Mouse (Mus musculus) forebrain, embryonic 11.5 days (tissue): ENCODE measurements around the gene Setd1b. TPM values are rescaled to one million over a fixed set of nuclear protein-coding genes. Genes with fewer than 3 reads are reported as not detected.

Experiments used
- ATAC-seq: fragments of 200-750 bp; cut with Nextera tagmentation; replicated peaks from 2 replicates; pipeline ENCODE4 v1.8.0; 2017; ENCODE audit warnings: moderate TSS enrichment; ENCODE audit not compliant: low FRiP score
- DNase-seq: peaks from one replicate; pipeline ENCODE4 v3.0.0-alpha.2; 2017; ENCODE audit warnings: low spot score
- H3K27ac ChIP-seq: fragments of 300-500 bp; sonication (generic); 2 replicates; pipeline ENCODE4 v1.5.1; 2014; ENCODE audit warnings: low read depth, low read length
- H3K27me3 ChIP-seq: fragments of 300-500 bp; sonication (generic); 2 replicates; pipeline ENCODE4 v1.6.1; 2014; ENCODE audit warnings: mild to moderate bottlenecking, low read length, mixed read lengths; ENCODE audit not compliant: control insufficient read depth, insufficient read depth
- H3K36me3 ChIP-seq: fragments of 300-500 bp; sonication (generic); 2 replicates; pipeline ENCODE4 v1.6.1; 2014; ENCODE audit warnings: mild to moderate bottlenecking, low read length, moderate library complexity, mixed read lengths; ENCODE audit not compliant: control insufficient read depth, insufficient read depth
- H3K4me1 ChIP-seq: fragments of 300-500 bp; sonication (generic); replicated peaks from 2 replicates; pipeline ENCODE4 v1.6.1; 2014; ENCODE audit warnings: low read length, mixed read lengths; ENCODE audit not compliant: control insufficient read depth, insufficient read depth
- H3K4me2 ChIP-seq: fragments of 300-500 bp; sonication (generic); 2 replicates; pipeline ENCODE4 v1.6.1; 2014; ENCODE audit warnings: low read depth, mild to moderate bottlenecking, low read length, moderate library complexity, mixed read lengths; ENCODE audit not compliant: severe bottlenecking
- H3K4me3 ChIP-seq: fragments of 300-500 bp; sonication (generic); 2 replicates; pipeline ENCODE4 v1.5.1; 2014; ENCODE audit warnings: low read depth, low read length
- H3K9ac ChIP-seq: fragments of 300-500 bp; sonication (generic); 2 replicates; pipeline ENCODE4 v1.6.1; 2014; ENCODE audit warnings: low read length
- H3K9me3 ChIP-seq: fragments of 300-500 bp; sonication (generic); 2 replicates; pipeline ENCODE4 v1.6.1; 2016; ENCODE audit warnings: low read length, mixed read lengths; ENCODE audit not compliant: control insufficient read depth
- WGBS: fragments of 180-500 bp; shearing (Covaris S2); extraction: QIAGEN DNeasy Blood & Tissue Kit; methylation state at CpG from one replicate; pipeline ENCODE4 v1.1.7; 2014; 5-methylcytosine and 5-hydroxymethylcytosine counted together
- polyA plus RNA-seq: library from polyadenylated mRNA; unstranded; fragments of >200 nt; fragmentation: Nextera tagmentation; extraction: Ambion mirVana; gene quantifications from 2 replicates; pipeline ENCODE4 v1.2.1, GENCODE M21; 2014

Setd1b gene
- polyA plus RNA-seq, 1 experiment from 2014 or later: 13.9 TPM

GRCm38 (mm10) chr5:123136361-123137043, 5.5 kb upstream of the Setd1b start:
- peak overlapping the region; percentile 100 for H3K4me2 ChIP-seq
- no peaks in the 10 kb centered on the region for H3K36me3 ChIP-seq
- peak; percentile 88 for DNase-seq
- H3K9ac ChIP-seq: peak overlapping the region; percentile 100
- H3K27ac ChIP-seq: peak overlapping the region; percentile 100
- ATAC-seq: no peak
- peak overlapping the region; percentile 93 for H3K4me3 ChIP-seq
- no peaks in the 10 kb centered on the region for H3K9me3 ChIP-seq
- H3K4me1 ChIP-seq: peaks cover 57% of the 10 kb centered on the region
- H3K27me3 ChIP-seq: no peaks in the 10 kb centered on the region
- WGBS: under 1% methylated on average over 13 of the region's 13 CpGs

- Histone ChIP-seq H3K9ac (peak overlapping the region; percentile 100), H3K36me3 (no peaks in the 10 kb centered on the region), H3K27ac (peak overlapping the region; percentile 100), H3K4me3 (peak overlapping the region; percentile 93), H3K27me3 (no peaks in the 10 kb centered on the region), H3K4me1 (peaks cover 52% of the 10 kb centered on the region), H3K4me2 (peak overlapping the region; percentile 100), H3K9me3 (no peaks in the 10 kb centered on the region)
- ATAC-seq: no peak
- DNase-seq: peak; percentile 90
- WGBS: 1% methylated on average over 20 of the region's 20 CpGs
Measured at GRCm38 (mm10) chr5:123137044-123137909, 4.7 kb upstream of the Setd1b start.

GRCm38 (mm10) chr5:123137910-123138229, 4.1 kb upstream of the Setd1b start:
- Histone ChIP-seq H3K4me3 (peak overlapping the region; percentile 93), H3K4me1 (peaks cover 49% of the 10 kb centered on the region), H3K9ac (peak overlapping the region; percentile 100), H3K36me3 (no peaks in the 10 kb centered on the region), H3K9me3 (no peaks in the 10 kb centered on the region), H3K27ac (peak overlapping the region; percentile 100), H3K4me2 (peak overlapping the region; percentile 100), H3K27me3 (no peaks in the 10 kb centered on the region)
- no peak for DNase-seq
- WGBS: under 1% methylated on average over 6 of the region's 6 CpGs
- no peak for ATAC-seq

GRCm38 (mm10) chr5:123138230-123138911, 3.6 kb upstream of the Setd1b start:
- peak; percentile 68 for ATAC-seq
- no peaks in the 10 kb centered on the region for H3K36me3 ChIP-seq
- peak overlapping the region; percentile 100 for H3K9ac ChIP-seq
- no peaks in the 10 kb centered on the region for H3K9me3 ChIP-seq
- DNase-seq: peak; percentile 94
- peak overlapping the region; percentile 100 for H3K4me2 ChIP-seq
- WGBS: under 1% methylated on average over 38 of the region's 40 CpGs
- peak overlapping the region; percentile 93 for H3K4me3 ChIP-seq
- H3K4me1 ChIP-seq: peaks cover 46% of the 10 kb centered on the region
- no peaks in the 10 kb centered on the region for H3K27me3 ChIP-seq
- H3K27ac ChIP-seq: peak overlapping the region; percentile 100

- H3K4me1 ChIP-seq: peaks cover 41% of the 10 kb centered on the region
- no peaks in the 10 kb centered on the region for H3K9me3 ChIP-seq
- H3K9ac ChIP-seq: peak overlapping the region; percentile 100
- ATAC-seq (no peak), DNase-seq (peak; percentile 87)
- peak overlapping the region; percentile 100 for H3K4me2 ChIP-seq
- peak overlapping the region; percentile 93 for H3K4me3 ChIP-seq
- no peaks in the 10 kb centered on the region for H3K36me3 ChIP-seq
- peak overlapping the region; percentile 100 for H3K27ac ChIP-seq
- WGBS: under 1% methylated on average over 36 of the region's 39 CpGs
- no peaks in the 10 kb centered on the region for H3K27me3 ChIP-seq
Measured at GRCm38 (mm10) chr5:123138953-123139721, 2.9 kb upstream of the Setd1b start.

GRCm38 (mm10) chr5:123139722-123140627, 2.0 kb upstream of the Setd1b start:
- Histone ChIP-seq H3K27me3 (no peaks in the 10 kb centered on the region), H3K4me2 (peak overlapping the region; percentile 100), H3K9ac (peak overlapping the region; percentile 100), H3K27ac (peak overlapping the region; percentile 100), H3K36me3 (no peaks in the 10 kb centered on the region), H3K4me1 (peaks cover 41% of the 10 kb centered on the region), H3K4me3 (peak overlapping the region; percentile 93), H3K9me3 (no peaks in the 10 kb centered on the region)
- 1% methylated on average over 28 of the region's 28 CpGs for WGBS
- ATAC-seq (no peak), DNase-seq (no peak)

- ATAC-seq (peak; percentile 57), DNase-seq (peak; percentile 94)
- Histone ChIP-seq H3K9me3 (no peaks in the 10 kb centered on the region), H3K36me3 (no peaks in the 10 kb centered on the region), H3K27me3 (no peaks in the 10 kb centered on the region), H3K4me3 (peak overlapping the region; percentile 93), H3K9ac (peak overlapping the region; percentile 99), H3K4me2 (peak overlapping the region; percentile 91), H3K4me1 (peaks cover 34% of the 10 kb centered on the region), H3K27ac (peak overlapping the region; percentile 100)
- WGBS: under 1% methylated on average over 31 of the region's 31 CpGs
Measured at GRCm38 (mm10) chr5:123140694-123141554, 1.1 kb upstream of the Setd1b start.
